ENCODE assay signal across 18 mouse cellular contexts in genomic region chr12:115498865-115499264, GRCm38 (mm10).
"Had no signal": no experiment of that assay in that cellular context is flagged by ENCODE, and none has a peak within 500 bp of the region (broad histone marks: within the 10 kb centered on the region; RNA-seq: fewer than 3 reads in every experiment).

No protein-coding gene starts in this region.

- H3K36me3 ChIP-seq: limb, embryonic 10.5 days; limb, embryonic 13.5 days; liver, embryonic 13.5 days; midbrain, embryonic 12.5 days; midbrain, embryonic 15.5 days; neural tube, embryonic 13.5 days had no signal

- ATAC-seq: intestine, embryonic 16.5 days; lung, postnatal 0 days; midbrain, embryonic 15.5 days had no signal

- DNase-seq: kidney, adult 18-20 months; kidney, adult 9 months; kidney, postnatal 14 days; kidney, postnatal 4 days; layer of hippocampus, adult 9-11 months; liver; liver, embryonic 13.5 days; lung, embryonic 14.5 days; thymus, adult 2 months; thymus, postnatal 14 days; thymus, postnatal 4 days had no signal

- H3K27me3 ChIP-seq: limb, embryonic 13.5 days; liver, embryonic 13.5 days; midbrain, embryonic 12.5 days; midbrain, embryonic 15.5 days; neural tube, embryonic 13.5 days had no signal
